Mouse (Mus musculus) layer of hippocampus, adult 8-10 months (tissue): ENCODE measurements around the gene Hmgn2. TPM values are rescaled to one million over a fixed set of nuclear protein-coding genes. Genes with fewer than 3 reads are reported as not detected.

Experiments
- DNase-seq, 2 experiments: peaks; one replicate each; pipeline ENCODE4 v3.0.0; 2022; ENCODE audit warnings: low spot score in 2 of 2
- total RNA-seq, 4 experiments: library from RNA; stranded (reverse); gene quantifications; 2 replicates each; pipeline ENCODE4 v1.2.4; 2022

Hmgn2 gene
- total RNA-seq, 4 experiments from 2014 or later = 90.0 to 132 (median 110) TPM

DNA sequence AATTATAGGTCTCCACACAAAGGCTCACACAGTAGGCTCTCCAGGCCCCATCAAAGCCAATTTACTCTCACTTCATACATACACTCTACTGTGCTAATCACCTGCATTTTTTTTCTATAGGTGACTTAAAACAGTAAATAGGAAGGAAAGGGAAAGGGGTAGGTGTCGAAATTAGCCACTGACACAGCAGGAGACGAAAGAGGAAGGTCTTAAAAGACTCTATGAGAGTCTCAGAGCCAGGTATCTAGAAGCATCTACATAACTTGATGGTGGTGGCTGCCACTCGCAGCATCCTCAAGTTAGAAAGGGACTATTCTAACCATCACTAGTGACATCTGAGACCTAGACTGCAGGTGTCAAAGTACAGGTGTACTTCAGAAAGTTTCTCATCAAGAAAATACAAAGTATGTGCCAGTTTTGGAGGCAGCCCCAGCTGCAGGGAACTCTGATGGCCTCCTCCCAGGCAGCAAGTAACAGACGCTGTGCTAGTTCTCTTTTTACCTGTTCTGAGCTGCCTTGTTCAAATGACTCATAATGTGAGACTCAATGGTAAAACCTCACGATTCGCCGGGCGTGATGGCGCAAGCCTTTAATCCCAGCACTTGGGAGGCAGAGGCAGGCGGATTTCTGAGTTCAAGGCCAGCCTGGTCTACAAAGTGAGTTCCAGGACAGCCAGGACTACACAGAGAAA lies 9.7 kb upstream of the Hmgn2 start:
- no peak for DNase-seq

DNA sequence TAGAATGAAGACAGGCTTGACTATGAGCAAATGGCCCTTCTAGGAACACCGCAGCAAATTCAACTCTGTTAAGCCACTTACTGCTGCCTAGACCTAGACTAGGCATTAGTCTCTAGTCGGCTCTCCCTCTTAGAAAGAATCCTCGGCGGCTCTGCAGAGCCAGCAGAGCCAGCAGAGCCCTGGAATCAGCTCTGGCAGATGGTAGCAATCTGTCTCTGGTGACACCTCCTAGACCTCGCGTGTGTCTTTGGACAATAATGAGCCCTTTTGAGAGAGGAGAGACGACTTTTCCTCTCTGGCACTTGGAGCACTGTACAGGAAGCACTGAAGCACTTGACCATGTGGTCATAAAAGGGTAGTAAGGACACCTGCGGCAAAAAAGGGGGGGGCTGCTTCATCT lies 3.3 kb upstream of the Hmgn2 start:
- no peak for DNase-seq

DNA sequence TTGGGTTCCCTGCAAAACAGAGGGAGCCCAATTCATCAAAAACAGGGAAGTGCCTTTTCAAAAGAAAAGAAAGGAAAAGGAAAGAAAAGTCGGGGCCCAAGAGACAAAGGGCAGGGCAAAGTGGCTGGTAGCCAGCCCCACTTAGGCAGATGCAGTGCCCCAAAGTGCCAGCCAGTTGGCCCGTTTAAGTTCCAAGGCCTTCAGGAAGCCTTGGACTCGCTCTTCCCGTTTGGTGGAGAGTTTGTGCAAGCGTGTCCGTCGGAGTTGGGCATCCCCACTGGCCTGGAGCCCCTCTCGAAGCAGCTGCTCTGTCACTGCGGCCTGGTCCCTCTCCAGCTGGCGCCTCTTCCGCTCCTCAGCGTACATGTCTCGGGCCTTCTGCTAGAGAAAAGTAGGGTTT lies 2.4 kb upstream of the Hmgn2 start:
- DNase-seq = no peak

DNA sequence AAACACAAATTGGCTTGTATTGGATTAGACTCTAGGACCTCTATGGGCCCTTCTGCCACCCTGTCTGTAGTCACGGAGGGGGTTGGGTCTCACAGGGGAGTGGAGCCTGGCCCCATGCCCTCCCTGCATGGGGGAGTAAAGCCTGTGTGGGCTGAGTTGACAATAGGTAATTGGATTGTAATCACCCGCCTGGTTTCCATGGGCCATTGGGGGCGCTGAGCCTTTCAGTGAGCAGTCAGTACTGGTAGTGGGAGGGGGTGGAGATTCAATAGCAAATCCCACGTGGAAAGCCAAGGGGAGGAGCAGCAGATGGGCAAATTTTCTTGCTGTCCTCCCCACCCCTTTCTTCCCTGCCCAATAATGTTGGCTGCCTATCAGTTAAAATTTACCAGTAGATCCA lies 1.7 kb upstream of the Hmgn2 start:
- peak in 1 of 2 experiments; percentile 22 for DNase-seq

DNA sequence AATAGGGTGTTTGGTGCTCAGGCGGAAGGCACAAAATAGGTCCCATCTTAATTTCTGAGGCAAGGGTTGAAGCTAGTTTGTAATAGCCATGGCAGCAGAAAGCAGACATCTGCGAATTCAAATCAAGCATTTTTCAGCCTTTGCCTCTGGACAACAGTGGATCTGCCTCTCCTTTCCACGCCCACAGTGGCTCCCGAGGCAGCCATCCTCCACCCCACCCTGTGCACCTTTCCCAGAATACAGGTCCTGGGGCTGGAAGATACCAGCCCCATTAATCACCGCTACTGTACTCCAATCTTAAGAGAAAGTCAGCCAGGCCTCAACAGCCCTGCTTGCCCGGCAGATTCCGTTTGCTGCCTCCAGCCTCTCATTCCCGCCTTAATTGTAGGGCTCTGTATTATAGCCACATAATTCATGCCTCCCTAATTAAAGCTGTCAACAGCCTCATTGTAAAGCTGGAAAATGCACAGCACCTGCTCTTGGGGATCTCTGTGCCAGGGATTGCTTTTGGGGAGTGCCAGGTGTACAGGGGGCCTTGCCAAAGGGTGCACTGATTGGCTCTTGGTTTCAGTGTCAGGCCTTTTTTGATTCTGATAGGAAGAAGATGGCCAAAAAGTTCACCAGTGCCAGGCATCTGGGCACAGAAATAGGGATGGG lies 792 bp upstream of the Hmgn2 start:
- DNase-seq = no peak

DNA sequence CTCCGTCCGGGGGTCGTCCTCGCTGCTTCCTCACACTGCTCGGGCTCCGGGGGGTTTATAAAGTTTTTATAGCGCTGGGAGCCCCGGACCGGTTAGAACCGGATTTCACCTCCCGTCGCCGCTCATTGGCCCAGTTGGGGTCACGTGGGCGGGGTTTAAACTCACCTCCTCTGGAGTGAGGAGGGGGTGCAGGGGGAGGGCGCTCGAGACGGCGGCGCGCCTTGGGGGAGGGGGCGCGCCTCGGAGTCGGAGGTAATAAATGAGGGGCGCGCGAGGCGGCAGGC lies 642 bp downstream of the Hmgn2 start:
- peak; percentile 89 to 90 for DNase-seq

DNA sequence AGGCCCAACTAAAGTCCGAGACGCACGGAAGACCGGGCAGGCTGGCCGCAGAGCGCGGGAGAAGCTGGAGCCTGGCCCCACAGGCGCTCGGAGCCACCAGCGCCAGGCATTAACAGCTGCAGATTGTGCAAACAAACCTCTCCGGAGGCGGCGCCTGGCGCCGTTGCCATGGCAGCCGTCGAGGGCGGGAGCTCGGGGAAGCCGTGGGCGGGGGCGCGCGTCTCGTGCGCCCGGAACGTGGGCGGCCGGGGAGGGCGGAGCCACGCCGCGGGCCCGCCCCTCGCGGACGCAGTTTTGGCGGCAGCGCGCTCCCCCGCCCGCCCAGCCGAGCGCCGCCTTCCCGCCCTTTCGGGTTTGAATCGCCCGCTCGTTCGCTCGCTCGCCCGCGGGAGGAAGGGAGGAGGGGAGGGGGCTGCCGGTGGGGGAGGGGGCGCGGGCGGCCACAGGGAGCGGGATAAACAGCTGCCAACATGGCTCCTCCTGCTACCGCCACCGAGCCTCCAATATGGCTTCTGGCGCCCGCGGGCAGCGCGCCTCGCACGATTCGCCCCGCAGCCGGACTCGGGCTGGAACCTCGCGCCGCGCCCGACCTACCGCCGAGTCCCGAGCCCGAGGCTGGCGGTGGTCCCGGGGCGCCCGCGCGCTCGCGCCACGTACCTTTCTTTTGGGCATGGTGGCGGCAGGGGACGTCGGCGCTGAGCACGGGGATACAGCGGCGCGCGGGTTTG lies 1.1 kb downstream of the Hmgn2 start:
- peak; percentile 96 to 97 for DNase-seq

DNA sequence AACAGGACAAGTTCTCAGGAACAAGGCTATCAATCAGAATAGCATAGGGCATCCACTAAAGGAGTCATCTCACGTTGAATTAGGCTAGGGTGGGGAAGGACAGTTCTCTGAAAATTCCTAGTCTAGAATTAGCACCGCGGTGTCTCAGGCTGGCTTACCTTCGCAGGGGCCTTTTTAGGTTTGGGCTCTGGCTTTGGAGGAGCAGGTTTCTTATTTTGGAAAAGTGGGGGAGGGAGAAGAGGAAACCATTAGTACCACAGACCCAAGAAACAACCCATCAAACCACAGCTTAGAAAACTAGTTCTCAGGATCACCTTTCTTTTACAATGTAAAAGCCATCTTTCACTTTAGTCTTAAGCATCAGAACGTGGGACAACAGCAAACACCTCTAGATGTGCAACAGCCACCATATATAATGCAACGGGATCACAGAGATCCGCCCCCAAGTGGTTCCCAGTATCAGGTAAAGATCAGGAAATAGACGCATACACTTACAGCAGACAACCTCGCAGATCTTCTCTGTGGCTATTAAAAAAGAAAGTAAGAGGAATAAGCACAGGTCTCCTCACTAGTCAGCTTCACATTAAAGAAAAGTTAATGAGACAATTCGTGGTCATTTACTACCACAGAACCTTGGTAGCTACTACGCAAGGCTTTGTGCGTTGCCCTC lies 2.0 kb downstream of the Hmgn2 start:
- DNase-seq = no peak

DNA sequence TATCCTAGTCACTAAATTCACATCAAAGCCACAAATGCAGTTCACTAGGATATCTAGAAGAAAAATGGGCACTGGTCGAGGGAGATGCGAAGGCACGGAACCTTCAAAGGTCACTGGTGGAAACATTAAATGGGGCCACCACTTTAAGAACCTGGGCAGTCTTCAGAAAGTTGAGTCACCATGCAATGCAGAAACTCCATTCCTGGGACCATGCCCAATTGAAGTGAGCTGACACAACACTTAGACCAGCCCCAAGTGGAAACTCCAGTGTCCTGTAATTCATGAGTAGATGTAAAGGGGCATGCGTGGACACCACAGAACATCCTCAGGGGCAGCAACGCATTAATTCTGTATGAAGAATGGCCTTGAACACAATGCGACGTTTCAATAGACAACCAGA lies 5.9 kb downstream of the Hmgn2 start:
- DNase-seq = no peak

DNA sequence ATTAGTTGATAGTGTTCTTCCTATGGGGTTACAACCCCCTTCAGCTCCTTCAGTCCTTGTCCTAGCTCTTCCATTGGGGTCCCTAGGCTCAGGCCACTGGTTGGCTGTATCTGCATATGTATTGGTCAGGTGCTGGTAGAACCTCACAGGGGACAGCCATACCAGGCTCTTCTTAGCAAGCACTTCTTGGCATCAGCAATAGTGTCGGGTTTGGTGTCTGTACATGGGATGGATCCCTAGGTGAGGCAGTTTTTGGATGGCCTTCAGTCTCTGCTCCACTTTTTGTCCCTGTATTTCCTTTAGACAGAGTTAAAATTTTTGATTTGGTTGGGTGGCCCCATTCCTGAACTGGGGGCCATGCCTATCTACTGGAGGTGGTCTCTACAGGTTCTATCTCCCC lies 9.6 kb downstream of the Hmgn2 start:
- no peak for DNase-seq

DNA sequence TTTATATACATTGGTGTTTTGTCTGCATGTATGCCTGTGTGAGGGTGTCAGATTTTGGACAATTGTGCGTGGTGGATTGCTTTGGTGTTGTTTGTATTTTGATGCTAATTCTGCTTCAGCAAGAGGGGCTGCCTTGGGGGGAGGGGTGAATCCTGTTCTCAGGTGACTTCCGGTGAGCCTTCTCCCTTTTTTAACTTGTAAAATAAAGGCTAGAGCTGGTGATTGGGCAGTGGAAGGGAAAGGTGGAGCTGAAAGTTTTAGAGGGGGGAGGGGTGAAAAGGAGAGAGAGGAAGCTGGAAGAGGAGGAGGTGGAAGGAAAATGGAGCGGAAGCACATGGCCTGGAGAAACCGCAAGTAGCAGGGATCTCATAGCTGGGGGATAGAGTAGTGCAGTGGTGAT lies 12.1 kb downstream of the Hmgn2 start:
- DNase-seq = no peak

DNA sequence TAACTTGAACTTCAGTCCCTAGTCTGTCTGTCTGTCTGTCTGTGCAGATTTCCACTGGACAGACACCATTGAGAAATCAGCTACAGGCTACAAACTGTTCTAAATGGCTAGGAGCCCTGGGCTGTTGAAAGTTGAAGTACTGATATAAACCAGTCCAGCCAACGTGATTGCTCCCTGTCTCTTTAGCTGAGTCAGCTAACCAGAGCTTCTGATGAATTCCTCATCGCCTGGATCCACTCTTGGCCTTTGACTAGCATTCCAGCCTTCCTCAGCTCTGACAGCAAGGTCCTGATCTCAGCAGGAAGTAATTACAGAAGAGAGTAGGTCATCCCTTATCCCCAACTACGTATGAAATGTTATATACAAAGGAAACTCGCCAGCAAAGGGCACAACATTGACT lies 21.7 kb downstream of the Hmgn2 start:
- DNase-seq = no peak

DNA sequence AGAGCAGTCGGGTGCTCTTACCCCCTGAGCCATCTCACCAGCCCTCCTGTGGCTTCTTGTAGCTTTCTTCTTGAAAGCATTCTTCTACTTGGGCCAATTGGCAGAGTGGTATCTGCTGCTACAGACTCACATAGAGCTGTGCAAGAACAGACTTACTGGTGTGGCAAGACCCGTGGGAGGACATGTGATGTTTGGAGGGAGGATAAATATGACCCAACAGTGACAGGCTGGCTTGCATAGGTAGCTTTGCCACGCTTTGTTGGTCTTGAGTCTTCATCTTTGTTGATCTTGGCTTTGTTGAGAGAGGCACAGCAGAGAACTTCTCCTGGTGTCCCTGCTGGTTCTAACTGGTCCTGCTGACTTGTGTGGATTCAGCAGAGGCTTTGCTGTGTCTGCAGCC lies 24.7 kb downstream of the Hmgn2 start:
- no peak for DNase-seq

DNA sequence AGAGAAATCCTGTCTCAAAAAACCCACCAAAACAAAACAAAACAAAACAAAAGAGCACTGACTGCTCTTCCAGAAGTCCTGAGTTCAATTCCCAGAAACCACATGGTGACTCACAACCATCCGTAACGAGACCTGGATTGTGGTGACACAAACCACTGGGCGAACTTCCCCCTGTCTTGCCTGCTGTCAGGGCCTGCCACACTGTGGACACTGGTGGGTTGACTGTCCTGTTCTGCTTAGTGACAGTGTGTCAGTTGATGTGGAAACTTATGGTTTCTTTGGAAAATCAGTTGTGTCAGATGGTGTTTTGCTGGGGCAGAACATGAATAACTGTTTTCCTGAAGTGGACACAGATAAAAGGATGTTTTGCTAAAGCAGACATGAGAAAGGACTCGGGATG lies 25.8 kb downstream of the Hmgn2 start:
- DNase-seq = no peak

DNA sequence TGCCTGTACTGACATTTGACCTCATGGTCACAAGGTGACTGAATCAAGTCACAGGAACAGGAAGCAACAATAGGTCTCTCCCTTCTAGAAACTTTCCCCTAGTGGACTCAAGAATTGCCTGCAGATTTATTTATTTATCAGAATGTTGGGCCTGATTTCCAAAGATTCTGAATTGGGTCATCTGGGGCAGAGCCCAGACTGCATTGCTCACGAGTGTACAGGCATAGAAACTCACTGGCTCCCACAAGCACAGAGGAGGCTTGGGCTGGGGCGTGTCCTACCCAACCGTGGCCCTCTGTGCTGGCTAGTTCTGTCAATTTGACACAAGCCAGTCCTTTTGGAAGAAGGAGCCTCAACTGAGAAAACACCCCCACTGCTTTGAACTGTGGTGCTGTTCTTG lies 26.9 kb downstream of the Hmgn2 start:
- no peak for DNase-seq

DNA sequence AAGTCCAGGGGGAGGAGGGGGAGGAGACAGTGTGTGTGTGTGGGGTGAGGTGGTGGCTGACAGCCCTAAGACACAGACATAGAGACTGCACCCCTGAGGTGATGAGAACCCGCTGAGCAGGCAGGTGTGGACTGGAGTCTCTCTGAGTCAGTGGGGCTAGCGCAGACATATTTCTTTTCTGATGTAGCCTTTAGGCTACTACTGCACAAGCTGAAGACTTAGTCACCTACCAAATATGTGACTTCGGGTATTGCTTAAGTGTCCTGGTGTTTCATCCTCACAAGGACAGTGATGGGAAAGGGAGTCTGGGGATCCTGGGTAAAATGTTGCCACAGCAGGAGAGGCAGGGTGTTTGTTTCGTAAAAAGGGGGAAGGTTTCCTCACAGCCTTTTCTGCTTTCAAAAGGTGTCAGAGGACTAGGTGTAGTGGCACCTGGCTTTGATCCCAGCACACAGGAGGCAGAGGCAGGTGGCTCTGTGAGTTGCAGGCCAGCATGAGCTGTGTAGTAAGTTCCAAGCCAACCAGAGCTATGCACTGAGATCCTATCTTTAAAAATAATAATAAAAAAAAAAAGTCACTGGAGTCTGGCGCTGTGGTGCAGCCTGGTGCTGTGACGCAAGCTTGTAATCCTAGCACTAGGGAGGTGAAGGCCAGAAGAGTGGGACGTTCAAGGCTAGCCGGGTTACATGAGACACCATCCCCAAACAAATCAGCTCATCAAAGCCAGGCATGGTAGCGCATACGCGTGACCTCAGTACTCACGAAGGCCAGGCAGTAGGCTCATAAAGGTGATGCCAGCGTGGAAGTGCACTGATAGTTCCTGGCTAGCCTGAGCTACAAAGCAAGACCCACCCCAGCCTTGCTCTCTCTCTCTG lies 27.8 kb downstream of the Hmgn2 start:
- no peak for DNase-seq

DNA sequence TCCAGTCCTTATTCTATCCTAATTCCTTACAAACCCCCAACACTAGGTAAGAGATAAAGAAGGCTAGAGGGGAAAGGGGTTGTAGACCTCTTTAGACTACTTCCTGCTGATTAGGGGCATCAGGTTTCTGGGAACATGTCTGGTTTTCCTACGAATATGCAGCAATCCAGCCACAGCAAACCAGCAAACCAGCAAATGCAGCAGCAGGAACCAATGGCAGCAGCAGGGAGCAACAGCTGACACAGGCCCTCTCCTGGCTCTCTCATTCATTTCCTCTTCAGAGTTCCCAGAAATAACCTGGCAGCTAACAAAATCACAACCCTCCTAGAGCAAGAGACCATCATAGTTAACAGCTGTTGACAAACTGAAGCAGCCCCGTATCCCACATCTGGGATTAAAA lies 30.4 kb downstream of the Hmgn2 start:
- DNase-seq = no peak

DNA sequence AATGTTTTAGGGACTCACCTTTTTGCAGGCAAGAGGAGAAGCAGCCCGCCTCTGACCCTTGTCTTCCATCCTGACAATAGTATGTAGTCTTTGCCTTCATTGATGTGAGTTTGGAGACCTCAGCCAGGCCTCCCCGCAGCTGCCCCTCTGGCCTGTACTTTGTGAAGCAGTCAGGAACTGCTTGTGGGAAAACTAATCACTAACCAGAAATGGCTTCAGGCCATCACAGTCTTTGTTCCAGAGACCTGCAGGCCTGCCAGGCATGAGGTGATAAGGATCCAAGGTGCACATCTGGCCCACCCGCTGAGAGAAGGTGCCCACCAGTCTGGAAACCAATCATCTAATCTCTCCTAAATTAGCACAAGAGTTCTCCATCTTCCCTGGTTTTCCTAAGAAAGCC lies 36.7 kb downstream of the Hmgn2 start:
- DNase-seq = no peak

DNA sequence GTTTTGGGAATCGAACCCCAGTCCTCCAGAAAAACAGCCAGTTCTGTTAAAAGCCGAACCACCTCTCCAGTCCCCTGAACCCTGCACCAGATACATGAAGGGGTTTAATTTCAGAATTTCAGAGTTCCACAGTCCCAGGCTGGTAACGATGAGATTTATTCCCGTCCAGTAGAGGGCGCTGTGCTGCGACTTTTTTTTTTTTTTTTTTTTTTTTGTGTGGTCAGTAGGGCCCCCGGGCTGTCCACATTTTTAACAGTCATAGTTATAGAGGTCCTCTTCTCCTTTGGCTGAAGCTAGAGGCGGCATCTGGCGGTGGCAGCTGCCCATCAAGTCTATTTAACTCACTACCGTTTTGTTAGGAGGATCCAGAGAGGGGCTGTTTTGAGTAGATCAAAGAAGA lies 37.1 kb downstream of the Hmgn2 start:
- no peak for DNase-seq

DNA sequence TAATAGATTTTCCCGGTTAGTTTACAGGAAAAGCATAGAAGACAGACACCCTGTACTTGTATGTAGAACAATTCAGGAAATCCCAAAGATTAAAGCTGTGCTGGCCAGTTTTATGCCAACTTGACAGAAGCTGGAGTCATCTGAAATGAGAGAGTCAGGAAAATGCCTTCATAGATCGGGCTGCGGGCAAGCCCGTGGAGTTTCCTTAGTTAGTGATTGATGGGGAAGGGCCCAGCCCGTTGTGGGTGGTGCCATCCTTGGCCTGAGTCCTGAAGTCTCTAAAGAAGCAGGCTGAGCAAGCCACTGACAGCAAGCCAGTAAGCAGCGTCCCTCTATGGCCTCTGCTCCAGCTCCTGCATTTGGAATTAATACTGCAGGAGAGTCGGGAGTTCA lies 39.2 kb downstream of the Hmgn2 start:
- no peak for DNase-seq

DNA sequence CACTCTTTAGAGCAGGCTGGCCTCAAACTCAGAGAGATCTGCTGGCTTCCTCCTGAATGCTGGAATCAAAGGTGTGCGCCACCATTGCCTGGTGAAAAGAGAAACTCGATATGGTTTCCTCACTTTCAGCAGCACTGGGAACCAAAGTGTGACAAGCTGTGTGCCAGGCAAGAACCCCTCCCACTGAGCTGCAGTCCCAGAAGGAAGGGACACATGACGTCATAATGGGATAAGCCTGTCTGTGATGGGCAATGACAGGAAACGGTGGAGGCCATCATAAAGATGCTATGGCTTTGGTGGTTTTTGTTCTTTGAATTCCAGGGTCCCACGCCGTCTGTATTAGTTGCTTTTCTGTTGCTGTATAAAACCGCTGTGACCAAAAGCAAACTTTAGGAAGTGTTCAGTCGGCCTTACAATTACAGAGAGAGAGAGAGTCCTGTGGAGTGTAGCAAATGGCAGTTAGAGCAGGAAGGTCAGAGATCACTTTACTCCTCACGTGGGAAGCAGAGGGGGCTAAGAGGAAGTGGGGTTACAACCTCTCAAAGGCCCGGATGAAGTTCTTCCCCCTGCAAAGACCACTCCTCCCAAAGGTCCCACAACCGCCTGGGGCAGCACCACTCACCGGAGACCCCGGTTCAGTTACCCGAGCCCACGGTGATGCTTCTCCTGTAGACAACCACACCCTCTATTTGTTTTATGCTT lies 39.7 kb downstream of the Hmgn2 start:
- DNase-seq = no peak
